Comparison of ENCODE assay signal across 9 mouse cellular contexts in genomic region chr9:114057090-114057796, GRCm38 (mm10). TPM values are rescaled to one million over a fixed set of nuclear protein-coding genes. Genes with fewer than 3 reads are reported as not detected.
DNase-seq lines count a peak whose midpoint lies in the region; ATAC-seq and TF ChIP-seq lines count a peak whose summit lies in the region.
"Had no signal": no experiment of that assay in that cellular context is flagged by ENCODE, and none has a peak within 500 bp of the region (broad histone marks: within the 10 kb centered on the region; RNA-seq: fewer than 3 reads in every experiment).

TSS of gene Susd5 (plus strand) at chr9:114057140.

- H3K79me2 ChIP-seq in heart, adult 2 months (replicated peaks; ENCODE audit: control insufficient read depth, insufficient read depth, low read length) = no peaks in the 10 kb centered on the region

- no peak within 1 kb of the TSS for H3K27ac ChIP-seq in heart, adult 2 months
- no peak within 1 kb of the TSS for H3K27ac ChIP-seq in intestine, embryonic 14.5 days (ENCODE audit: low read depth)
- H3K27ac ChIP-seq in neural tube, embryonic 15.5 days (replicated peaks) = no peak within 1 kb of the TSS

- H3K9ac ChIP-seq in heart, adult 2 months (ENCODE audit: low read depth, low read length) = peak within 1 kb of the TSS; percentile 20; the same call in 1 of the 2 replicates
- H3K9ac ChIP-seq in intestine, embryonic 14.5 days (ENCODE audit: low read length) = 0 out of 2 replicates have a peak within 1 kb of the TSS, but pooled peaks have one; percentile 22
- H3K9ac ChIP-seq in neural tube, embryonic 15.5 days (replicated peaks) = peak within 1 kb of the TSS; percentile 42

- peak within 1 kb of the TSS; percentile 3; the same call in 1 of the 2 replicates for H3K4me3 ChIP-seq in heart, adult 2 months
- peak within 1 kb of the TSS; percentile 3 for H3K4me3 ChIP-seq in megakaryocyte, embryonic 14.5 days (replicated peaks)
- H3K4me3 ChIP-seq in intestine, embryonic 14.5 days (ENCODE audit: low read depth, low read length) = peak within 1 kb of the TSS; percentile 39
- H3K4me3 ChIP-seq in neural tube, embryonic 15.5 days (replicated peaks) = peak within 1 kb of the TSS; percentile 51
- H3K4me3 ChIP-seq: erythroblast, embryonic 14.5 days had no signal

- H3K4me2 ChIP-seq in intestine, embryonic 14.5 days (ENCODE audit: low read length) = peak within 1 kb of the TSS; percentile 71
- peak within 1 kb of the TSS; percentile 87 for H3K4me2 ChIP-seq in neural tube, embryonic 15.5 days

- no peaks in the 10 kb centered on the region for H3K36me3 ChIP-seq in heart, adult 2 months (ENCODE audit: control insufficient read depth, insufficient read depth, low read length)
- no peaks in the 10 kb centered on the region for H3K36me3 ChIP-seq in megakaryocyte, embryonic 14.5 days (replicated peaks; ENCODE audit: low read length)
- no peaks in the 10 kb centered on the region for H3K36me3 ChIP-seq in intestine, embryonic 14.5 days (ENCODE audit: control insufficient read depth, insufficient read depth, low read length)
- no peaks in the 10 kb centered on the region for H3K36me3 ChIP-seq in neural tube, embryonic 15.5 days

- peaks cover 9% of the 10 kb centered on the region for H3K27me3 ChIP-seq in heart, adult 2 months (ENCODE audit: control insufficient read depth, insufficient read depth, low read length)
- peaks cover 45% of the 10 kb centered on the region for H3K27me3 ChIP-seq in megakaryocyte, embryonic 14.5 days (replicated peaks)
- H3K27me3 ChIP-seq in intestine, embryonic 14.5 days (replicated peaks; ENCODE audit: control insufficient read depth, insufficient read depth, low read length) = peaks cover 41% of the 10 kb centered on the region
- peaks cover 36% of the 10 kb centered on the region for H3K27me3 ChIP-seq in neural tube, embryonic 15.5 days (replicated peaks)

- WGBS in heart, adult 2 months = 1% methylated on average over 60 of the region's 60 CpGs
- under 1% methylated on average over 58 of the region's 60 CpGs for WGBS in intestine, embryonic 14.5 days
- under 1% methylated on average over 58 of the region's 60 CpGs for WGBS in neural tube, embryonic 15.5 days

- TF ChIP-seq EP300 in heart, adult 2 months (IDR thresholded peaks at IDR 0.05; ENCODE audit: insufficient read depth, low read depth, low read length) = no peak

- intact Hi-C loops in heart, adult 2 months (cut with DNase I) = no loop called here

- no peaks in the 10 kb centered on the region for H3K4me1 ChIP-seq in heart, adult 2 months (ENCODE audit: control insufficient read depth, insufficient read depth, low read length)
- H3K4me1 ChIP-seq in megakaryocyte, embryonic 14.5 days = peaks cover 6% of the 10 kb centered on the region; the same call in 1 of the 2 replicates
- H3K4me1 ChIP-seq in intestine, embryonic 14.5 days (replicated peaks; ENCODE audit: control insufficient read depth, insufficient read depth, low read length) = 0 out of 2 replicates have a peak, but pooled peaks cover 3% of the 10 kb centered on the region
- H3K4me1 ChIP-seq in neural tube, embryonic 15.5 days = peaks cover 8% of the 10 kb centered on the region

- DNase-seq in heart, adult 2 months = no peak
- DNase-seq in heart, adult 18-20 months = no peak
- DNase-seq in intestine, embryonic 14.5 days (ENCODE audit: low spot score) = peak; percentile 62
- no peak for DNase-seq in frontal cortex, postnatal 25 days (ENCODE audit: low spot score in 2 of 2)
- DNase-seq in T-cell, adult 2 months (ENCODE audit: low spot score) = no peak

- TF ChIP-seq POLR2A in heart, adult 2 months (IDR thresholded peaks at IDR 0.05; ENCODE audit: insufficient read depth, low read depth, low read length) = no peak

- H3K9me3 ChIP-seq in megakaryocyte, embryonic 14.5 days = no peaks in the 10 kb centered on the region
- H3K9me3 ChIP-seq in intestine, embryonic 14.5 days (ENCODE audit: control insufficient read depth, low read length) = no peaks in the 10 kb centered on the region
- H3K9me3 ChIP-seq in neural tube, embryonic 15.5 days (replicated peaks) = no peaks in the 10 kb centered on the region

- ATAC-seq in megakaryocyte, adult 5-6 weeks (ENCODE audit: poor library complexity, severe bottlenecking) = no peak; the same call in 1 of the 2 replicates
- ATAC-seq in intestine, embryonic 14.5 days (replicated peaks; ENCODE audit: low FRiP score, low TSS enrichment, low read depth) = peak; percentile 54; the same call in 1 of the 2 replicates
- ATAC-seq in neural tube, embryonic 15.5 days (ENCODE audit: low FRiP score) = peak; percentile 55

- TF ChIP-seq CTCF in heart, adult 2 months (IDR thresholded peaks at IDR 0.05) = no peak

RNA-seq across cellular contexts. Expression of gene Susd5, which starts in this region (rescaled TPM):
- 1 to 10 TPM; 1.5 to 2.2 TPM for total RNA-seq in heart, adult 2 months (2021)
- polyA plus RNA-seq in heart, adult 2 months (2012; rRNA removed) = 1.5 and 2.1 TPM in 2 replicates
- 1 to 10 TPM; 1.1 to 1.2 TPM for total RNA-seq in heart, adult 18-20 months (2021)
- polyA plus RNA-seq in megakaryocyte, embryonic 14.5 days (2012; ENCODE audit: insufficient read depth, low replicate concordance) = 0.66 TPM in 1 of 2 replicates, not detected in the other
- 0.32 TPM in 1 of 2 replicates, not detected in the other for total RNA-seq in megakaryocyte, adult 5-6 weeks (2015)
- total RNA-seq in megakaryocyte, adult 5-6 weeks (2017) = not detected in 2 replicates
- polyA plus RNA-seq in intestine, embryonic 14.5 days (2014; fragmentation: Nextera tagmentation; extraction: Ambion mirVana) = 0.71 and 0.80 TPM in 2 replicates
- 2.1 and 3.1 TPM in 2 replicates for polyA plus RNA-seq in neural tube, embryonic 15.5 days (2015; fragmentation: Nextera tagmentation; extraction: Ambion mirVana)
- polyA plus RNA-seq: erythroblast, embryonic 14.5 days had no signal

Comparison
In these comparisons a context has a peak if more than half of its experiments do, and no peak if none do; other contexts are left out.
1. Peak in DNase-seq, ATAC-seq, H3K4me3 ChIP-seq, H3K9ac ChIP-seq and H3K4me2 ChIP-seq in intestine, embryonic 14.5 days; RNA of the gene not detected or under 1 TPM.